Mouse (Mus musculus): ENCODE results near the gene Plxna1.

DNA sequence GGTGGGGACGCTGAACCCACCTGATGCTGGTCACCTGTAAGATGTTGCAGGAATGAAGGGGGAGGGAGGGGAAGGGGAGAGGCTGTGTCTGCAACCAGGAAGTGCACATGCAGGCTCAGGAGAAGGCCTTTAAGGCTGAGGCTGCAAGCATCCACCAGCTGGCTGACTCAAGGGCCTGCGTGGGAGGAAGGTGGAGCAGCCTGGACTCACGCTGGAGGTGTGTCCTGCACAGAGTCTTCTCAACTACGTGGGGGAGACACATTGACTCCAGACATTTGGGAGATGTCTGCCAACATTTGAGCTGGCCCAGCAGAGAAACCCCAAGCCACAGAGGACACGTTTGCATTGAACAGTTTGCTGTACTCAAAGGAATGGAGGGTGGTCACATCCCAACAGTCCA, 79.8 kb downstream of the Plxna1 start:
- TF ChIP-seq CTCF (conservative IDR thresholded peaks at IDR 0.05; ENCODE audit: insufficient read depth, insufficient read length, low read depth, low read length), result no peak
- no peak for TF ChIP-seq POLR2A (IDR thresholded peaks at IDR 0.05; ENCODE audit: low read depth, low read length)

Data from kidney, adult 2 months (tissue).